Mouse (Mus musculus): ENCODE results near the gene Bach2. TPM values are rescaled to one million over a fixed set of nuclear protein-coding genes. Genes with fewer than 3 reads are reported as not detected.

Bach2 gene
- polyA plus RNA-seq, 1 experiment from 2014 or later = 1.8 TPM

GRCm38 (mm10) chr4:32374751-32375582 is 136.4 kb downstream of the Bach2 start:
- no peaks in the 10 kb centered on the region for H3K36me3 ChIP-seq
- H3K9ac ChIP-seq = no peak overlapping the region
- no peak overlapping the region for H3K27ac ChIP-seq
- 73% methylated on average over 10 of the region's 10 CpGs for WGBS (ENCODE audit: insufficient replicate concordance)
- H3K4me2 ChIP-seq = no peak overlapping the region
- no peaks in the 10 kb centered on the region for H3K9me3 ChIP-seq (replicated peaks)
- peaks cover 6% of the 10 kb centered on the region; the same call in 1 of the 2 replicates for H3K4me1 ChIP-seq
- ATAC-seq = no peak
- H3K4me3 ChIP-seq = no peak overlapping the region
- 0 out of 2 replicates have a peak, but pooled peaks cover 1% of the 10 kb centered on the region for H3K27me3 ChIP-seq (replicated peaks)

DNA sequence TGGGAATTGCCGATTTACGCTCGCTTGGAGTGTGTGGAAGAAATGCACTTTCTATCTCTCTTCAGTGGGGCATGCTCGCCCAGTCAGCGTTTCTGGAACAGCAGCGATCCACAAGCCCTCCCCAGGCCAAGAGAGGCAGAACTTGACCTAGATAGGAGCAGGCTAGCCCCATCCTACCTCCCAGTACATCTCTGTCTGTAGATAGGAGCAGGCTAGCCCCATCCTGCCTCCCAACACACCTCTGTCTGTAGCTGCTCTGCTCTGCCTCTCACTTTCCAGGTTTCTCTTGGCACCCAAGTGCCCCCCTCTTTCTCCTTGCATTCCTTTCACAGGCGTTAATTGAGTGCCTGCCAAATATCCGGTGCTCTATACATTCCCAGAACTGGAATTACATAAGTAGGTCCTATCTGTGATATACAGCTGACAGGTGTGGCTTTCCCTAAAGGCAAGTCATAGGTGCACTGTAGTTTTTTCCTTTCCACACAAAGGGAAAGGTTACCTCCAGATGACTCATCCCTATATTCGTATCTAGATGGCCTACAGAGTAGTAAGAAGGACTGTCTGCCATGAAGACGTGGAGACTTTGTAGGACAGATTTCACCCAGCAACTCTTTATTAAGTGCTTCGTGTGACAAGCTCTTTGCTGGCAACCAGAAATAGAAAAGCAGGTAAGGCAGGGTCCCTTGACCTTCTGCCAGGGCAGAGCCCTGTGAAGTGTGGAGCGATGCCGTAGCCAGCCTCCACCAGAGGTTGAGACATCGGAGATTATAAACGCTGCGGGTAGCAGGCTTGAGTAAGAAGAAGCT is 137.3 kb downstream of the Bach2 start:
- Histone ChIP-seq H3K9me3 (replicated peaks) (no peaks in the 10 kb centered on the region), H3K9ac (no peak overlapping the region), H3K4me2 (no peak overlapping the region), H3K27me3 (replicated peaks) (no peaks in the 10 kb centered on the region), H3K4me1 (peaks cover 6% of the 10 kb centered on the region; the same call in 1 of the 2 replicates), H3K27ac (no peak overlapping the region), H3K36me3 (no peaks in the 10 kb centered on the region), H3K4me3 (no peak overlapping the region)
- ATAC-seq = no peak
- WGBS (ENCODE audit: insufficient replicate concordance) = 71% methylated on average over 16 of the region's 16 CpGs

DNA sequence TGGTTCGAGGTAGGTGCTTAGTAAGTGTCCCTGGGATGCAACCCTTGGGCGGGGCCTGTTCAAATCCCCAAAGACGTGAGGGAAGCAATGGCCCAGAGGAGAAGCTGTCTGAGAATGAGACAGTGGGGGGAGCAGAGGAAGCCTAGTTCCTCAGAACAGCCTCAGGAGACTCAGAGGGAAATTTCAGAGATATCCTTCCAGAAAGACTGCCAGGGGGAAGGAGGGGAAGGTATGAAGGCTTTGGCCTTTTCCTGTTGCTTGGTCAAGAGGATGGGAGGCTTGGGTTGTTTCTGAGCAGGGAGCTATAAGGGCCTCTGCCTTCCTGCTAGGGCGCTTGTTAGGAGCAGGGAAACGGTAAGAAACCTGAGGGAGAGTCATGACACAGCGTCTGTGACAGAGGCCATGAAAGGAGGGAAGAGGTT is 137.9 kb downstream of the Bach2 start:
- ATAC-seq = no peak
- H3K4me1 ChIP-seq = peaks cover 6% of the 10 kb centered on the region; the same call in 1 of the 2 replicates
- H3K36me3 ChIP-seq = no peaks in the 10 kb centered on the region
- no peak overlapping the region for H3K9ac ChIP-seq
- H3K4me2 ChIP-seq = no peak overlapping the region
- H3K9me3 ChIP-seq (replicated peaks) = no peaks in the 10 kb centered on the region
- H3K4me3 ChIP-seq = no peak overlapping the region
- 35% methylated on average over 6 of the region's 6 CpGs for WGBS (ENCODE audit: insufficient replicate concordance)
- H3K27ac ChIP-seq = no peak overlapping the region
- no peaks in the 10 kb centered on the region for H3K27me3 ChIP-seq (replicated peaks)

DNA sequence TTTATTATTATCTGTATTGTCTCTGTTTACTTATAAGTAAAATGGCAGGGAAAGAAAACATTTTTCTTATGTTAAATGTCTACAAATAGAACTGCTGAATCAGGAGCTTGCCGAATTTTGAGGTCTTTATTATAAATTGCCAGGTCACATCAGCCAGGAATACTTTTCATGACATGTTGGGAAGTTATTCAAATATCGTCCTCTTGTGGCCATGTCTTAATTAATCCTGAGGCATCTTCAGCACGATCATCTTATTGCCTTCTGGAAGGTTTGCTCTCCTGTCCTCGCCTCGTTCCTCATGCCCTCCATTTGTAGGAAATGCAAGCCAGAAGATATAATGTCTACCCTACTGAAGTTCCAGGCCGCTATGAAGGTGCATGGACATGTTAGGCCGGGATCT is 140.5 kb downstream of the Bach2 start:
- H3K27me3 ChIP-seq (replicated peaks) = no peaks in the 10 kb centered on the region
- WGBS (ENCODE audit: insufficient replicate concordance) = 73% methylated on average over 7 of the region's 7 CpGs
- no peaks in the 10 kb centered on the region for H3K36me3 ChIP-seq
- H3K4me2 ChIP-seq = no peak overlapping the region
- ATAC-seq = no peak
- H3K4me1 ChIP-seq = no peaks in the 10 kb centered on the region
- H3K27ac ChIP-seq = no peak overlapping the region
- no peak overlapping the region for H3K9ac ChIP-seq
- no peak overlapping the region for H3K4me3 ChIP-seq
- no peaks in the 10 kb centered on the region for H3K9me3 ChIP-seq (replicated peaks)

DNA sequence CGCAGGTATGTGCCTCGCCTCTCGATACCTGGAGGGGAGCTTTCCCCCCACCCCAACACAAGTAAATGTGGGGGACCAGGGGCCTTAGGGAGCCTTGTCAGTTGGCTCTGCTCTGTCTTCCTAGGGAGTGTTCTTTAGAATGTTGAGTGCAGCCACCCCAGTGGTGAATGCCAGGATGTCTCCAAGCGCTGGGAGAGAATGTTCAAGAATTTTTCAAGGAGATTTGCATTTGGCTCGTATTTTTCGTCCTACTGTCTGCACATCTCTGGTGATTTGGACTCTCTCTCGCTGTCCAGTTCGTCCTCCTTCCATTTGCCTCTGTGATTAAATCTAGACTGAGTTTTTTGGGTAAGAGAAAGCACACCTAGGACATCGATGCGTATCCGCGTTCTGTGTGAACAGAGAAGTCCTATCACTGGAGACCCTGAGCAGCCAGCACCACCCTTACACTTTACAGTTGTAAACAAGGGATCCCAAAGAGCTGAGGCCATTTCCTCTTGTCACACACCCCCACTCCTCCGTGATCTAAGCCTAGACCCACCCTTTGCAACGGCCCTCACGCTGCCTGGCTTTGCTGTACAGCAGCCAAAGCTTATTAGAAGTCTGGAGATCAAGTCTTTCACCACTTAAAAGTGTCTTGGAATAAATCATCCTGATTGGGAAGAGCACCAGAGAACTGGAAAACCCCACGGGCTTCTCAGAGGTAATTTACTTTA is 143.2 kb downstream of the Bach2 start:
- ATAC-seq = no peak
- WGBS (ENCODE audit: insufficient replicate concordance) = 66% methylated on average over 16 of the region's 16 CpGs
- H3K4me3 ChIP-seq = no peak overlapping the region

DNA sequence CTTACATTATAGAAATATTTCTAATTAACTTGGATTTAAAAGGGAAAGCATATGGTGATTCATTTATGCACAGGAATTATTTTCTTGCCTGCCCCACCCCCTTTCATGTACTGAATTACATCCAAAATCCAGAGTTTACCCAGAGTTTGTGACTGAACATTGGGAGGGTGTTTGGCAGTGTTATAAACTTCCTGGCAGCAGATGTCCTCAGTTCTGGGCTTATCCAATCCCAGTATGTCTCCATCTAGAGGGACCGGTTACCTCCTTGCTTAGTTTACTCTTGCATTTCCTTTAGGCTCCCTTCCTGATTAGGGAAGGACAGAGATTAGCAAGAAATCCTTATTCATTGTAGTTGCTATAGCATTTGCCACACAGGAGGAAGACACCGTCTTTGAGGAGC is 146.5 kb downstream of the Bach2 start:
- no peak overlapping the region for H3K4me3 ChIP-seq
- no peak for ATAC-seq
- no peaks in the 10 kb centered on the region for H3K36me3 ChIP-seq
- no peak overlapping the region for H3K27ac ChIP-seq
- peaks cover 29% of the 10 kb centered on the region for H3K4me1 ChIP-seq
- no peaks in the 10 kb centered on the region for H3K27me3 ChIP-seq (replicated peaks)
- 57% methylated on average over 2 of the region's 2 CpGs for WGBS (ENCODE audit: insufficient replicate concordance)
- no peak overlapping the region for H3K9ac ChIP-seq
- H3K9me3 ChIP-seq (replicated peaks) = no peaks in the 10 kb centered on the region
- H3K4me2 ChIP-seq = no peak overlapping the region

More for the DNA sequence above, 143.2 kb downstream of the Bach2 start:
- Histone ChIP-seq H3K9me3 (replicated peaks) (no peaks in the 10 kb centered on the region), H3K27me3 (replicated peaks) (no peaks in the 10 kb centered on the region), H3K4me1 (peaks cover 7% of the 10 kb centered on the region), H3K36me3 (no peaks in the 10 kb centered on the region), H3K4me2 (no peak overlapping the region), H3K9ac (no peak overlapping the region), H3K27ac (no peak overlapping the region)

- no peak for ATAC-seq
- H3K4me2 ChIP-seq = no peak overlapping the region
- WGBS (ENCODE audit: insufficient replicate concordance) = 35% methylated on average over 14 of the region's 14 CpGs
Observed at GRCm38 (mm10) chr4:32385623-32386022, 147.0 kb downstream of the Bach2 start.

DNA sequence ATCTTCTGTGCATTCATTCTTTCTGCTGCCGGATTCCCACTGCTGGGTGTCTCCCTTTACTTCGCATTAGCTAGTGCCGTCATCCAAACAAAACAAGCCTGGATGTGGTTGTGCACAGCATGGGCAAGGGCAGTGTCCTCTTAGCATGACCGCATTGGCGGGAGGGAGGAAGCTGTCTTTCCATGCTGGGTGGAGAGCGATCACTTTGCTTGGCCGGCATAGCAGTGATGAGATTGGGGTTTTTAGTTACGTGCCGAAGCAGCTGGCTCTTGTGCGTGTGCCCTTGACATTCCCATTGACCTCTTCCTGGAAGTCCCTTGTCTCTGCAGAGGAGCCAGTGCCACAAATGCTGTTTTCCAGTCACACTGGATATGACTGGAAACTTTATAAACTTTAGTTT is 147.7 kb downstream of the Bach2 start:
- H3K9ac ChIP-seq = no peak overlapping the region
- no peak for ATAC-seq

More at GRCm38 (mm10) chr4:32385623-32386022, 147.0 kb downstream of the Bach2 start:
- H3K27me3 ChIP-seq (replicated peaks) = no peaks in the 10 kb centered on the region
- H3K9ac ChIP-seq = no peak overlapping the region
- H3K9me3 ChIP-seq (replicated peaks) = no peaks in the 10 kb centered on the region
- H3K4me1 ChIP-seq = peaks cover 29% of the 10 kb centered on the region
- H3K4me3 ChIP-seq = no peak overlapping the region
- H3K36me3 ChIP-seq = no peaks in the 10 kb centered on the region
- H3K27ac ChIP-seq = no peak overlapping the region

DNA sequence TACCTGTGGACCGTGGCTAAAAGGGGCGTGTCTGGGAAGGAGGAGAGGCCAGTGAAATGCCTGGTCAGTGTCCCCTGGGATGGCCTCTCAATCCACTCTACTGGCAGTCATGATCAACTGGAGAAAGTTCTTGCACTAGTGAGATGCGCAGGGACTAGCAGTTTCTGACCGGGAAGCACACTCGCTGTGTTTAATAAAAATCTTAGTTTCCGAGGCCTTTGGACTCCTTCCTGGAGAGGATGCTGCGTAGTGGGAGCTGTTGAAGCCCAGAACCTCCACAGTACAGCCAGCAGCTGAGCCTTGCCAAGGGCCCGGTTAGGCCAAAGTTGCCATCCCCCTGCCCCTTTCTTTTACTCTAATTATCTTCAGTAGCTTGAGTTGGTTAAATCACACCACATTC is 148.3 kb downstream of the Bach2 start:
- ATAC-seq = no peak
- Histone ChIP-seq H3K4me2 (no peak overlapping the region), H3K9ac (no peak overlapping the region), H3K27me3 (replicated peaks) (no peaks in the 10 kb centered on the region), H3K36me3 (no peaks in the 10 kb centered on the region), H3K4me3 (no peak overlapping the region), H3K9me3 (replicated peaks) (no peaks in the 10 kb centered on the region), H3K27ac (no peak overlapping the region), H3K4me1 (peaks cover 29% of the 10 kb centered on the region)
- 72% methylated on average over 8 of the region's 8 CpGs for WGBS (ENCODE audit: insufficient replicate concordance)

More for the DNA sequence above, 147.7 kb downstream of the Bach2 start:
- Histone ChIP-seq H3K4me2 (no peak overlapping the region), H3K36me3 (no peaks in the 10 kb centered on the region), H3K27ac (no peak overlapping the region), H3K4me1 (peaks cover 29% of the 10 kb centered on the region), H3K27me3 (replicated peaks) (no peaks in the 10 kb centered on the region), H3K4me3 (no peak overlapping the region), H3K9me3 (replicated peaks) (no peaks in the 10 kb centered on the region)
- WGBS (ENCODE audit: insufficient replicate concordance) = 75% methylated on average over 10 of the region's 10 CpGs

- peaks cover 29% of the 10 kb centered on the region for H3K4me1 ChIP-seq
- H3K4me2 ChIP-seq = no peak overlapping the region; the same call in 1 of the 2 replicates
- no peaks in the 10 kb centered on the region for H3K9me3 ChIP-seq (replicated peaks)
- peak; percentile 58 for ATAC-seq
- H3K9ac ChIP-seq = no peak overlapping the region
- H3K4me3 ChIP-seq = no peak overlapping the region
- no peaks in the 10 kb centered on the region for H3K36me3 ChIP-seq
- no peak overlapping the region for H3K27ac ChIP-seq
- WGBS (ENCODE audit: insufficient replicate concordance) = 16% methylated on average over 11 of the region's 11 CpGs
- no peaks in the 10 kb centered on the region for H3K27me3 ChIP-seq (replicated peaks)
Observed at GRCm38 (mm10) chr4:32387479-32388240, 149.1 kb downstream of the Bach2 start.

DNA sequence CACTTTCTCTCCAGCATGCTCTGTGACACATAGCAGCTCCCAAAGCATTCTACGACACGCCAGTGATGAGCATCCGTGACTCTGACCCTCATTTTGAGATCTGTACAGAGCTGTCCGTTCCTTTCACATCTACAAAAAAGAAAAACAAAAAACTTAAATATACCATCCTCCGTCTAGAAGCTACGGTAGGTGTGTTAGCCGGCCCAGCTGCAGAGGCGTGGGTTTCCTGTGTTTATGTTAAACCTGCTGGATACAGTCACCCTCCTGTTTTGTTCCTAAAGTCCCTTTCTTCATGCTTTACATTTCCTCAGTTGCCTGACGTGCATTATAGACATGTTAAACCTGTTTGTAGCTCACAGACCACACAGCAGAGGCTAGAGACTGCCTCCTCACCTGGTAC is 150.0 kb downstream of the Bach2 start:
- H3K36me3 ChIP-seq = no peaks in the 10 kb centered on the region
- H3K4me2 ChIP-seq = no peak overlapping the region
- H3K4me3 ChIP-seq = no peak overlapping the region
- H3K9me3 ChIP-seq (replicated peaks) = no peaks in the 10 kb centered on the region
- peaks cover 29% of the 10 kb centered on the region for H3K4me1 ChIP-seq
- ATAC-seq = no peak
- no peak overlapping the region for H3K9ac ChIP-seq
- WGBS (ENCODE audit: insufficient replicate concordance) = 39% methylated on average over 9 of the region's 9 CpGs
- no peak overlapping the region for H3K27ac ChIP-seq
- no peaks in the 10 kb centered on the region for H3K27me3 ChIP-seq (replicated peaks)
